In genomic region chr9:57070800-57071545, GRCm38 (mm10) we compare ENCODE assay signal across 8 mouse cellular contexts. TPM values are rescaled to one million over a fixed set of nuclear protein-coding genes. Genes with fewer than 3 reads are reported as not detected.
A peak's percentile ranks its signal among the peaks of the same experiment; 100 is the strongest.
DNase-seq lines count a peak whose midpoint lies in the region; ATAC-seq and TF ChIP-seq lines count a peak whose summit lies in the region.

No protein-coding gene starts in this region.

- ATAC-seq in erythroblast, adult 5-6 weeks (replicated peaks; ENCODE audit: low FRiP score, poor library complexity, severe bottlenecking) = no peak
- ATAC-seq in liver, embryonic 11.5 days (replicated peaks; ENCODE audit: low FRiP score) = no peak

- peak overlapping the region; percentile 95 for H3K4me2 ChIP-seq in liver, embryonic 11.5 days

- peak overlapping the region; percentile 97 for H3K4me3 ChIP-seq in erythroblast, embryonic 14.5 days (replicated peaks)
- peak overlapping the region; percentile 85; the same call in 1 of the 2 replicates for H3K4me3 ChIP-seq in thymus, adult 2 months (ENCODE audit: control insufficient read depth, insufficient read depth, low read length)
- H3K4me3 ChIP-seq in liver, embryonic 11.5 days (ENCODE audit: low read depth, low read length) = peak overlapping the region; percentile 97

- peak overlapping the region; percentile 88 for H3K9ac ChIP-seq in liver, embryonic 11.5 days (ENCODE audit: low read depth, low read length)

- no peaks in the 10 kb centered on the region for H3K9me3 ChIP-seq in erythroblast, embryonic 14.5 days (ENCODE audit: control insufficient read depth, low read length)
- H3K9me3 ChIP-seq in liver, embryonic 11.5 days (ENCODE audit: control insufficient read depth, low read length) = no peaks in the 10 kb centered on the region

- no peak for DNase-seq in thymus, adult 2 months
- DNase-seq in thymus, postnatal 0 days (ENCODE audit: low spot score) = no peak
- DNase-seq in liver, embryonic 11.5 days (ENCODE audit: low spot score) = no peak
- peak; percentile 25 for DNase-seq in yolk sac, embryonic 10.5 days (ENCODE audit: low spot score)
- DNase-seq in natural killer cell, adult 2 months (ENCODE audit: low spot score in 2 of 2) = no peak
- DNase-seq in left cerebral cortex, adult 8-10 months (ENCODE audit: low spot score in 2 of 2) = no peak

- no peak for TF ChIP-seq POLR2A in thymus, adult 2 months (IDR thresholded peaks at IDR 0.05; ENCODE audit: control insufficient read depth, extremely low read depth, insufficient read depth, low read length, poor library complexity)

- peaks cover 63% of the 10 kb centered on the region for H3K4me1 ChIP-seq in erythroblast, embryonic 14.5 days (ENCODE audit: control insufficient read depth)
- H3K4me1 ChIP-seq in thymus, adult 2 months (replicated peaks; ENCODE audit: control insufficient read depth, insufficient read depth, low read length) = peaks cover 7% of the 10 kb centered on the region
- H3K4me1 ChIP-seq in liver, embryonic 11.5 days (replicated peaks; ENCODE audit: control insufficient read depth, insufficient read depth, low read length) = peaks cover 19% of the 10 kb centered on the region

- no peaks in the 10 kb centered on the region for H3K27me3 ChIP-seq in erythroblast, embryonic 14.5 days (ENCODE audit: control insufficient read depth)
- H3K27me3 ChIP-seq in thymus, adult 2 months (ENCODE audit: control insufficient read depth, insufficient read depth, low read length) = no peaks in the 10 kb centered on the region
- no peaks in the 10 kb centered on the region for H3K27me3 ChIP-seq in liver, embryonic 11.5 days (replicated peaks; ENCODE audit: control insufficient read depth, insufficient read depth, low read length)

- H3K36me3 ChIP-seq in erythroblast, embryonic 14.5 days (ENCODE audit: control insufficient read depth) = no peaks in the 10 kb centered on the region
- H3K36me3 ChIP-seq in thymus, adult 2 months (ENCODE audit: control insufficient read depth, insufficient read depth, low read length) = no peaks in the 10 kb centered on the region
- H3K36me3 ChIP-seq in liver, embryonic 11.5 days (ENCODE audit: control insufficient read depth, insufficient read depth, low read length) = no peaks in the 10 kb centered on the region

- no peak overlapping the region for H3K27ac ChIP-seq in thymus, adult 2 months (ENCODE audit: control insufficient read depth, insufficient read depth, low read length)
- H3K27ac ChIP-seq in liver, embryonic 11.5 days (ENCODE audit: low read depth, low read length) = peak overlapping the region; percentile 77

- TF ChIP-seq CTCF in thymus, adult 2 months (IDR thresholded peaks at IDR 0.05; ENCODE audit: borderline replicate concordance, control insufficient read depth, extremely low read depth, insufficient read depth, low read length, poor library complexity) = no peak

- 26% methylated on average over 5 of the region's 5 CpGs for WGBS in thymus, adult 2 months
- 12% methylated on average over 5 of the region's 5 CpGs for WGBS in liver, embryonic 11.5 days

RNA-seq across cellular contexts. Expression of gene Sin3a, which starts 0.9 kb away (rescaled TPM):
- 0.63 and 0.75 TPM in 2 replicates for polyA plus RNA-seq in erythroblast, embryonic 14.5 days (2012)
- 23.8 and 29.8 TPM in 2 replicates for total RNA-seq in erythroblast, adult 5-6 weeks (2015; ENCODE audit: low replicate concordance)
- total RNA-seq in erythroblast, adult 5-6 weeks (2017; ENCODE audit: low replicate concordance) = 24.5 and 35.1 TPM in 2 replicates
- 237 and 282 TPM in 2 replicates for polyA plus RNA-seq in thymus, adult 2 months (2012; rRNA removed)
- polyA plus RNA-seq in thymus, postnatal 0 days (2015; fragmentation: Nextera tagmentation; extraction: Ambion mirVana) = 25.3 and 26.6 TPM in 2 replicates
- 37.1 and 37.8 TPM in 2 replicates for polyA plus RNA-seq in liver, embryonic 11.5 days (2014; fragmentation: Nextera tagmentation; extraction: Ambion mirVana)
- 10 to 100 TPM; 39.1 to 52.4 (median 45.5) TPM for total RNA-seq in left cerebral cortex, adult 8-10 months (2022)

RNA-seq across cellular contexts. Expression of gene Man2c1, which starts 59.5 kb away (rescaled TPM):
- 4.7 and 5.2 TPM in 2 replicates for polyA plus RNA-seq in erythroblast, embryonic 14.5 days (2012)
- 12.3 and 15.3 TPM in 2 replicates for total RNA-seq in erythroblast, adult 5-6 weeks (2015; ENCODE audit: low replicate concordance)
- total RNA-seq in erythroblast, adult 5-6 weeks (2017; ENCODE audit: low replicate concordance) = 9.2 and 21.7 TPM in 2 replicates
- polyA plus RNA-seq in thymus, adult 2 months (2012; rRNA removed) = 230 and 269 TPM in 2 replicates
- 36.6 and 37.6 TPM in 2 replicates for polyA plus RNA-seq in thymus, postnatal 0 days (2015; fragmentation: Nextera tagmentation; extraction: Ambion mirVana)
- 45.0 and 47.7 TPM in 2 replicates for polyA plus RNA-seq in liver, embryonic 11.5 days (2014; fragmentation: Nextera tagmentation; extraction: Ambion mirVana)
- total RNA-seq in left cerebral cortex, adult 8-10 months (2022) = 100 to 1,000 TPM; 116 to 162 (median 135) TPM

Comparison
In these comparisons a context has a peak if more than half of its experiments do, and no peak if none do; other contexts are left out.
1. RNA of gene Sin3a, which starts 0.9 kb away (polyA plus RNA-seq): 237 to 282 TPM in thymus, adult 2 months, 37.1 to 37.8 TPM in liver, embryonic 11.5 days and 25.3 to 26.6 TPM in thymus, postnatal 0 days; 0.63 to 0.75 TPM in erythroblast, embryonic 14.5 days; every median in the first group is over 10 times any median in the second.
2. Peak in every context shown above with its lines, with median percentiles within 50 percentile points of each other: H3K4me3 ChIP-seq.